Mouse (Mus musculus): ENCODE results near the gene Tcf7l2.

The Tcf7l2 gene

GRCm38 (mm10) chr19:55964421-55964820, 222.8 kb downstream of the Tcf7l2 start:
- DNase-seq: no peak

GRCm38 (mm10) chr19:55966066-55966465, 224.4 kb downstream of the Tcf7l2 start:
- no peak for DNase-seq

GRCm38 (mm10) chr19:55969929-55970531, 228.4 kb downstream of the Tcf7l2 start:
- no peak for DNase-seq

- DNase-seq: no peak
These were observed 234.5 kb downstream of the Tcf7l2 start for GRCm38 (mm10) chr19:55976073-55976472.
